Mouse (Mus musculus): ENCODE data around the gene Olfr126.

The Olfr126 gene

GRCm38 (mm10) chr17:37847183-37847582, at the start of gene Olfr126:
TSS of gene Olfr126 (plus strand) at chr17:37847483.
- DNase-seq = no peak

- DNase-seq = no peak
Observed at GRCm38 (mm10) chr17:37799588-37799987, 47.7 kb upstream of the Olfr126 start, which contains the start of gene Olfr124. TSS of gene Olfr124 (plus strand) at chr17:37799888.

- DNase-seq = no peak
Observed at GRCm38 (mm10) chr17:37832649-37833048, 14.6 kb upstream of the Olfr126 start, which contains the start of gene Olfr125. TSS of gene Olfr125 (plus strand) at chr17:37832949.

- DNase-seq = no peak
Observed at GRCm38 (mm10) chr17:37863901-37864300, 16.6 kb downstream of the Olfr126 start.

GRCm38 (mm10) chr17:37869676-37870205, 22.5 kb downstream of the Olfr126 start:
- DNase-seq = no peak

GRCm38 (mm10) chr17:37873830-37874229, 26.5 kb downstream of the Olfr126 start:
- DNase-seq = no peak

GRCm38 (mm10) chr17:37900137-37900536, 52.9 kb downstream of the Olfr126 start, which contains the start of gene Olfr127:
TSS of gene Olfr127 (plus strand) at chr17:37900437.
- DNase-seq = no peak

All from cerebellum, adult 9-10 months (tissue).